Mouse (Mus musculus): Measurements from ENCODE around the gene Tbc1d8b.

DNA sequence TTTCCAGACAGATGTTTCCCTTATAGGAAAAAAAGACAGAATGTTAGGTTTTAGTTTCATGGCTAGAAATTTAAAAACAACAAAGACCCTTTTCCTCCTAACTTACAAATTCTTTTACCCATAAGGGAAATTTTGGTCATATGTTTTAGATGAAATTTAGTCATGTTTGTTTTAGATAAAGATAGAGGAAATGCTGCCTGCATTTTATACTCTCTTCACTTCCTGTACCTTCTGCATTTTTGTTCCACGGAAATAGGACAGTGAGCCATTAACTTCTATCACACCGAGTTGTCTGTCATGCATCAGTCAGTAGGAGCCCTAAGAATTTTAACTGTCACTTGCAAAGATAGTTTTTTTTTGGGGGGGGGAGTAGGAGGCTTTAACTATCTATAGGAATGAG, 45.1 kb upstream of the Tbc1d8b start:
- TF ChIP-seq MXI1 (IDR thresholded peaks at IDR 0.05; ENCODE audit: low read depth, low read length) (no peak), TCF12 (IDR thresholded peaks at IDR 0.05; ENCODE audit: low read depth, low read length) (no peak), TBP (conservative IDR thresholded peaks at IDR 0.05; ENCODE audit: low read depth, low read length) (no peak), ZNF384 (IDR thresholded peaks at IDR 0.05; ENCODE audit: low read depth, low read length) (no peak), CTCF (conservative IDR thresholded peaks at IDR 0.05 in 1 of 2, IDR thresholded peaks at IDR 0.05 in 1 of 2; ENCODE audit: low read depth in 2 of 2, low read length in 2 of 2) (no peak), ZC3H11A (IDR thresholded peaks at IDR 0.05; ENCODE audit: low read depth, low read length) (no peak), MEF2A (IDR thresholded peaks at IDR 0.05; ENCODE audit: borderline replicate concordance, low read depth, low read length) (no peak), MAFK (IDR thresholded peaks at IDR 0.05; ENCODE audit: insufficient replicate concordance, low read length) (no peak), EP300 (IDR thresholded peaks at IDR 0.05; ENCODE audit: low read length) (no peak), POLR2A (IDR thresholded peaks at IDR 0.05; ENCODE audit: low read depth, low read length) (no peak), BHLHE40 (IDR thresholded peaks at IDR 0.05; ENCODE audit: low read depth, low read length) (no peak)
